Mouse (Mus musculus): ENCODE results near the gene Enpp1. TPM values are rescaled to one million over a fixed set of nuclear protein-coding genes. Genes with fewer than 3 reads are reported as not detected.

The Enpp1 gene
- 0.31 and 0.37 TPM in 2 replicates for polyA plus RNA-seq (2016; fragmentation: Nextera tagmentation; extraction: Ambion mirVana)

GRCm38 (mm10) chr10:24711480-24712366, at the start of gene Enpp1:
Gene Enpp1 (minus strand): TSS chr10:24712159.
- peaks cover 57% of the 10 kb centered on the region for H3K27me3 ChIP-seq (ENCODE audit: poor library complexity, severe bottlenecking)
- peaks cover 18% of the 10 kb centered on the region for H3K4me1 ChIP-seq
- H3K36me3 ChIP-seq (replicated peaks): no peaks in the 10 kb centered on the region
- H3K9me3 ChIP-seq: no peaks in the 10 kb centered on the region
- H3K27ac ChIP-seq: peak within 1 kb of the TSS; percentile 76
- peak; percentile 51 for DNase-seq (ENCODE audit: extremely low spot score, low spot score)
- H3K4me3 ChIP-seq: peak within 1 kb of the TSS; percentile 74
- WGBS: under 1% methylated on average over 79 of the region's 79 CpGs

- no peak overlapping the region for H3K4me3 ChIP-seq
- DNase-seq (ENCODE audit: extremely low spot score, low spot score): no peak
- H3K36me3 ChIP-seq (replicated peaks): no peaks in the 10 kb centered on the region
- WGBS: 54% methylated on average over 8 of the region's 8 CpGs
- no peaks in the 10 kb centered on the region for H3K9me3 ChIP-seq
- peaks cover 44% of the 10 kb centered on the region for H3K27me3 ChIP-seq (ENCODE audit: poor library complexity, severe bottlenecking)
- H3K27ac ChIP-seq: no peak overlapping the region
- H3K4me1 ChIP-seq: peaks cover 29% of the 10 kb centered on the region
These were observed 46.5 kb upstream of the Enpp1 start for GRCm38 (mm10) chr10:24758326-24758915.

GRCm38 (mm10) chr10:24754874-24755540, 43.0 kb upstream of the Enpp1 start:
- 37% methylated on average over 9 of the region's 9 CpGs for WGBS
- H3K4me3 ChIP-seq: peak overlapping the region; percentile 44
- peak overlapping the region; percentile 80 for H3K27ac ChIP-seq

GRCm38 (mm10) chr10:24754251-24754835, 42.4 kb upstream of the Enpp1 start:
- WGBS: 53% methylated on average over 11 of the region's 11 CpGs
- H3K27ac ChIP-seq: peak overlapping the region; percentile 80

More at GRCm38 (mm10) chr10:24754874-24755540, 43.0 kb upstream of the Enpp1 start:
- Histone ChIP-seq H3K4me1 (peaks cover 29% of the 10 kb centered on the region), H3K27me3 (ENCODE audit: poor library complexity, severe bottlenecking) (peaks cover 48% of the 10 kb centered on the region), H3K9me3 (no peaks in the 10 kb centered on the region), H3K36me3 (replicated peaks) (no peaks in the 10 kb centered on the region)
- no peak for DNase-seq (ENCODE audit: extremely low spot score, low spot score)

GRCm38 (mm10) chr10:24753536-24754250, 41.7 kb upstream of the Enpp1 start:
- Histone ChIP-seq H3K4me3 (peak overlapping the region; percentile 44), H3K4me1 (peaks cover 28% of the 10 kb centered on the region), H3K9me3 (no peaks in the 10 kb centered on the region), H3K27ac (peak overlapping the region; percentile 80), H3K27me3 (ENCODE audit: poor library complexity, severe bottlenecking) (peaks cover 39% of the 10 kb centered on the region), H3K36me3 (replicated peaks) (no peaks in the 10 kb centered on the region)
- no peak for DNase-seq (ENCODE audit: extremely low spot score, low spot score)
- 77% methylated on average over 16 of the region's 16 CpGs for WGBS

More at GRCm38 (mm10) chr10:24754251-24754835, 42.4 kb upstream of the Enpp1 start:
- no peak for DNase-seq (ENCODE audit: extremely low spot score, low spot score)
- Histone ChIP-seq H3K4me1 (peaks cover 29% of the 10 kb centered on the region), H3K36me3 (replicated peaks) (no peaks in the 10 kb centered on the region), H3K9me3 (no peaks in the 10 kb centered on the region), H3K27me3 (ENCODE audit: poor library complexity, severe bottlenecking) (peaks cover 41% of the 10 kb centered on the region), H3K4me3 (peak overlapping the region; percentile 44)

- Histone ChIP-seq H3K27ac (no peak overlapping the region), H3K9me3 (no peaks in the 10 kb centered on the region), H3K4me1 (no peaks in the 10 kb centered on the region), H3K36me3 (replicated peaks) (no peaks in the 10 kb centered on the region), H3K27me3 (ENCODE audit: poor library complexity, severe bottlenecking) (no peaks in the 10 kb centered on the region), H3K4me3 (no peak overlapping the region)
- WGBS: 83% methylated on average over 13 of the region's 13 CpGs
- DNase-seq (ENCODE audit: extremely low spot score, low spot score): no peak
These were observed 31.1 kb upstream of the Enpp1 start for GRCm38 (mm10) chr10:24742950-24743487.

GRCm38 (mm10) chr10:24741229-24742198, 29.6 kb upstream of the Enpp1 start:
- no peak overlapping the region for H3K27ac ChIP-seq
- H3K9me3 ChIP-seq: no peaks in the 10 kb centered on the region
- 83% methylated on average over 7 of the region's 7 CpGs for WGBS
- H3K27me3 ChIP-seq (ENCODE audit: poor library complexity, severe bottlenecking): no peaks in the 10 kb centered on the region
- no peak overlapping the region for H3K4me3 ChIP-seq
- H3K36me3 ChIP-seq (replicated peaks): no peaks in the 10 kb centered on the region
- no peak for DNase-seq (ENCODE audit: extremely low spot score, low spot score)
- H3K4me1 ChIP-seq: no peaks in the 10 kb centered on the region

GRCm38 (mm10) chr10:24739171-24739570, 27.2 kb upstream of the Enpp1 start:
- WGBS: 85% methylated on average over 2 of the region's 2 CpGs
- Histone ChIP-seq H3K36me3 (replicated peaks) (no peaks in the 10 kb centered on the region), H3K9me3 (peaks cover 6% of the 10 kb centered on the region; the same call in 1 of the 2 replicates), H3K4me3 (no peak overlapping the region), H3K4me1 (no peaks in the 10 kb centered on the region), H3K27me3 (ENCODE audit: poor library complexity, severe bottlenecking) (no peaks in the 10 kb centered on the region), H3K27ac (no peak overlapping the region)
- DNase-seq (ENCODE audit: extremely low spot score, low spot score): no peak

GRCm38 (mm10) chr10:24738456-24738855, 26.5 kb upstream of the Enpp1 start:
- no peaks in the 10 kb centered on the region for H3K36me3 ChIP-seq (replicated peaks)
- no peaks in the 10 kb centered on the region for H3K27me3 ChIP-seq (ENCODE audit: poor library complexity, severe bottlenecking)
- H3K4me1 ChIP-seq: no peaks in the 10 kb centered on the region
- DNase-seq (ENCODE audit: extremely low spot score, low spot score): no peak
- H3K9me3 ChIP-seq: peaks cover 6% of the 10 kb centered on the region; the same call in 1 of the 2 replicates
- no peak overlapping the region for H3K27ac ChIP-seq
- H3K4me3 ChIP-seq: no peak overlapping the region
- 86% methylated on average over 2 of the region's 2 CpGs for WGBS

GRCm38 (mm10) chr10:24735027-24735777, 23.2 kb upstream of the Enpp1 start:
- Histone ChIP-seq H3K9me3 (peaks cover 6% of the 10 kb centered on the region; the same call in 1 of the 2 replicates), H3K27me3 (ENCODE audit: poor library complexity, severe bottlenecking) (no peaks in the 10 kb centered on the region), H3K4me1 (no peaks in the 10 kb centered on the region), H3K36me3 (replicated peaks) (no peaks in the 10 kb centered on the region), H3K27ac (no peak overlapping the region), H3K4me3 (no peak overlapping the region)
- 91% methylated on average over 5 of the region's 5 CpGs for WGBS
- no peak for DNase-seq (ENCODE audit: extremely low spot score, low spot score)
